Mouse (Mus musculus): ENCODE results near the gene Gm28539. TPM values are rescaled to one million over a fixed set of nuclear protein-coding genes. Genes with fewer than 3 reads are reported as not detected.
"Not testable (repeated sequence)": the region's sequence is repeated elsewhere in the genome, so short reads cannot be mapped to it uniquely, and the experiment has no call there.

Gene Gm28539
- polyA plus RNA-seq, 1 experiment = not detected

GRCm38 (mm10) chr16:18952813-18953212 is 116.4 kb downstream of the Gm28539 start:
- peak in 1 of 2 experiments; percentile 9 for DNase-seq (ENCODE audit: extremely low spot score in 1 of 2, low spot score in 1 of 2)

- DNase-seq (ENCODE audit: extremely low spot score in 1 of 2, low spot score in 1 of 2) = no peak
Observed at GRCm38 (mm10) chr16:18955070-18955469, 118.7 kb downstream of the Gm28539 start.

- no peak for DNase-seq (ENCODE audit: extremely low spot score in 1 of 2, low spot score in 1 of 2)
Observed at GRCm38 (mm10) chr16:18963486-18963885, 127.1 kb downstream of the Gm28539 start.

GRCm38 (mm10) chr16:18969420-18970128 is 133.2 kb downstream of the Gm28539 start:
- peak in 1 of 2 experiments; percentile 10 for DNase-seq (ENCODE audit: extremely low spot score in 1 of 2, low spot score in 1 of 2)

GRCm38 (mm10) chr16:18970837-18971236 is 134.5 kb downstream of the Gm28539 start:
- no peak for DNase-seq (ENCODE audit: extremely low spot score in 1 of 2, low spot score in 1 of 2)

GRCm38 (mm10) chr16:18975665-18976064 is 139.3 kb downstream of the Gm28539 start:
- not testable (repeated sequence) for DNase-seq (ENCODE audit: extremely low spot score in 1 of 2, low spot score in 1 of 2)

- no peak for DNase-seq (ENCODE audit: extremely low spot score in 1 of 2, low spot score in 1 of 2)
Observed at GRCm38 (mm10) chr16:18976315-18976714, 139.9 kb downstream of the Gm28539 start.

- no peak for DNase-seq (ENCODE audit: extremely low spot score in 1 of 2, low spot score in 1 of 2)
Observed at GRCm38 (mm10) chr16:18986381-18986780, 150.0 kb downstream of the Gm28539 start.

GRCm38 (mm10) chr16:18986860-18987259 is 150.5 kb downstream of the Gm28539 start:
- no peak for DNase-seq (ENCODE audit: extremely low spot score in 1 of 2, low spot score in 1 of 2)

GRCm38 (mm10) chr16:19002610-19003389 is 166.4 kb downstream of the Gm28539 start:
- not testable (repeated sequence) for DNase-seq (ENCODE audit: extremely low spot score in 1 of 2, low spot score in 1 of 2)

- no peak for DNase-seq (ENCODE audit: extremely low spot score in 1 of 2, low spot score in 1 of 2)
Observed at GRCm38 (mm10) chr16:19003757-19004156, 167.4 kb downstream of the Gm28539 start.

GRCm38 (mm10) chr16:19005298-19005697 is 168.9 kb downstream of the Gm28539 start:
- DNase-seq (ENCODE audit: extremely low spot score in 1 of 2, low spot score in 1 of 2) = no peak

Other genes with a start within 250 kb of the Gm28539 start
- gene Tbx1, start 245.9 kb upstream of the Gm28539 start, polyA plus RNA-seq (2012; rRNA removed) = 2.8 and 2.9 TPM in 2 replicates
- gene Gp1bb, start 214.2 kb upstream of the Gm28539 start, polyA plus RNA-seq (2012; rRNA removed) = 2.4 and 5.9 TPM in 2 replicates
- gene Gm49601, start 210.2 kb upstream of the Gm28539 start, polyA plus RNA-seq (2012; rRNA removed) = 128 and 169 TPM in 2 replicates
- gene Sept5, start 206.6 kb upstream of the Gm28539 start, polyA plus RNA-seq (2012; rRNA removed) = 772 and 810 TPM in 2 replicates
- gene Cldn5, start 59.7 kb upstream of the Gm28539 start, polyA plus RNA-seq (2012; rRNA removed) = 105 and 107 TPM in 2 replicates
- 80.4 and 84.1 TPM in 2 replicates for gene Ufd1, start 24.8 kb upstream of the Gm28539 start, polyA plus RNA-seq (2012; rRNA removed)
- gene Cdc45, start 24.6 kb upstream of the Gm28539 start, polyA plus RNA-seq (2012; rRNA removed) = 2.7 and 2.8 TPM in 2 replicates
- gene 2510002D24Rik, start within 50 bp of the Gm28539 start, polyA plus RNA-seq (2012; rRNA removed) = 48.2 and 51.1 TPM in 2 replicates
- 24.2 and 26.1 TPM in 2 replicates for gene Mrpl40, start 40.3 kb downstream of the Gm28539 start, polyA plus RNA-seq (2012; rRNA removed)
- 70.1 and 70.6 TPM in 2 replicates for gene Hira, start 40.5 kb downstream of the Gm28539 start, polyA plus RNA-seq (2012; rRNA removed)